Mouse (Mus musculus): ENCODE measurements around the gene C130050O18Rik. TPM values are rescaled to one million over a fixed set of nuclear protein-coding genes. Genes with fewer than 3 reads are reported as not detected.
"Not testable (repeated sequence)": the region's sequence is repeated elsewhere in the genome, so short reads cannot be mapped to it uniquely, and the experiment has no call there.

C130050O18Rik gene
- polyA plus RNA-seq, 1 experiment from 2014 or later, result 0.36 TPM

- H3K4me2 ChIP-seq (ENCODE audit: low read depth), result no peak overlapping the region
- DNase-seq (ENCODE audit: low spot score) (no peak), ATAC-seq (ENCODE audit: insufficient read depth, low FRiP score, low TSS enrichment) (no peak)
- H3K9ac ChIP-seq (ENCODE audit: low read length), result no peak overlapping the region
- WGBS, result 80% methylated on average over 9 of the region's 9 CpGs
- no peak overlapping the region for H3K4me3 ChIP-seq (ENCODE audit: low read depth, low read length)
- no peaks in the 10 kb centered on the region for H3K27me3 ChIP-seq (ENCODE audit: control insufficient read depth, insufficient read depth, low read length)
- H3K4me1 ChIP-seq (ENCODE audit: control insufficient read depth, insufficient read depth, low read length), result peaks cover under 1% of the 10 kb centered on the region; the same call in 1 of the 2 replicates
- H3K27ac ChIP-seq (ENCODE audit: low read depth, low read length), result no peak overlapping the region
- no peaks in the 10 kb centered on the region for H3K36me3 ChIP-seq (ENCODE audit: control insufficient read depth, insufficient read depth, low read length)
- no peaks in the 10 kb centered on the region for H3K9me3 ChIP-seq (ENCODE audit: control insufficient read depth, low read length)
Measured at GRCm38 (mm10) chr5:139383234-139383633, 21.8 kb upstream of the C130050O18Rik start.

GRCm38 (mm10) chr5:139384531-139384930, 20.5 kb upstream of the C130050O18Rik start:
- no peak overlapping the region for H3K9ac ChIP-seq (ENCODE audit: low read length)
- no peak overlapping the region for H3K27ac ChIP-seq (ENCODE audit: low read depth, low read length)
- no peaks in the 10 kb centered on the region for H3K27me3 ChIP-seq (ENCODE audit: control insufficient read depth, insufficient read depth, low read length)
- WGBS, result 79% methylated on average over 10 of the region's 10 CpGs
- H3K36me3 ChIP-seq (ENCODE audit: control insufficient read depth, insufficient read depth, low read length), result no peaks in the 10 kb centered on the region
- H3K4me3 ChIP-seq (ENCODE audit: low read depth, low read length), result no peak overlapping the region
- DNase-seq (ENCODE audit: low spot score), result no peak
- H3K4me1 ChIP-seq (ENCODE audit: control insufficient read depth, insufficient read depth, low read length), result peaks cover 8% of the 10 kb centered on the region; the same call in 1 of the 2 replicates
- ATAC-seq (ENCODE audit: insufficient read depth, low FRiP score, low TSS enrichment), result no peak
- H3K9me3 ChIP-seq (ENCODE audit: control insufficient read depth, low read length), result no peaks in the 10 kb centered on the region
- H3K4me2 ChIP-seq (ENCODE audit: low read depth), result no peak overlapping the region

- no peak overlapping the region for H3K4me3 ChIP-seq (ENCODE audit: low read depth, low read length)
- H3K4me2 ChIP-seq (ENCODE audit: low read depth), result no peak overlapping the region
- DNase-seq (ENCODE audit: low spot score) (no peak), ATAC-seq (ENCODE audit: insufficient read depth, low FRiP score, low TSS enrichment) (no peak)
- no peaks in the 10 kb centered on the region for H3K36me3 ChIP-seq (ENCODE audit: control insufficient read depth, insufficient read depth, low read length)
- no peaks in the 10 kb centered on the region for H3K27me3 ChIP-seq (ENCODE audit: control insufficient read depth, insufficient read depth, low read length)
- H3K4me1 ChIP-seq (ENCODE audit: control insufficient read depth, insufficient read depth, low read length), result peaks cover 12% of the 10 kb centered on the region; the same call in 1 of the 2 replicates
- H3K9me3 ChIP-seq (ENCODE audit: control insufficient read depth, low read length), result no peaks in the 10 kb centered on the region
- H3K9ac ChIP-seq (ENCODE audit: low read length), result no peak overlapping the region
- 94% methylated on average over 5 of the region's 5 CpGs for WGBS
- no peak overlapping the region for H3K27ac ChIP-seq (ENCODE audit: low read depth, low read length)
Measured at GRCm38 (mm10) chr5:139386047-139386446, 19.0 kb upstream of the C130050O18Rik start.

GRCm38 (mm10) chr5:139387329-139388194, 17.5 kb upstream of the C130050O18Rik start:
- no peak overlapping the region for H3K4me3 ChIP-seq (ENCODE audit: low read depth, low read length)
- 71% methylated on average over 10 of the region's 10 CpGs for WGBS
- no peaks in the 10 kb centered on the region for H3K36me3 ChIP-seq (ENCODE audit: control insufficient read depth, insufficient read depth, low read length)
- ATAC-seq (ENCODE audit: insufficient read depth, low FRiP score, low TSS enrichment), result no peak
- DNase-seq (ENCODE audit: low spot score), result no peak
- no peak overlapping the region for H3K9ac ChIP-seq (ENCODE audit: low read length)
- H3K4me1 ChIP-seq (ENCODE audit: control insufficient read depth, insufficient read depth, low read length), result peaks cover 12% of the 10 kb centered on the region; the same call in 1 of the 2 replicates
- H3K27ac ChIP-seq (ENCODE audit: low read depth, low read length), result 0 out of 2 replicates have a peak overlapping the region, but pooled peaks have one; percentile 49
- no peaks in the 10 kb centered on the region for H3K27me3 ChIP-seq (ENCODE audit: control insufficient read depth, insufficient read depth, low read length)
- H3K4me2 ChIP-seq (ENCODE audit: low read depth), result no peak overlapping the region
- H3K9me3 ChIP-seq (ENCODE audit: control insufficient read depth, low read length), result no peaks in the 10 kb centered on the region

DNA sequence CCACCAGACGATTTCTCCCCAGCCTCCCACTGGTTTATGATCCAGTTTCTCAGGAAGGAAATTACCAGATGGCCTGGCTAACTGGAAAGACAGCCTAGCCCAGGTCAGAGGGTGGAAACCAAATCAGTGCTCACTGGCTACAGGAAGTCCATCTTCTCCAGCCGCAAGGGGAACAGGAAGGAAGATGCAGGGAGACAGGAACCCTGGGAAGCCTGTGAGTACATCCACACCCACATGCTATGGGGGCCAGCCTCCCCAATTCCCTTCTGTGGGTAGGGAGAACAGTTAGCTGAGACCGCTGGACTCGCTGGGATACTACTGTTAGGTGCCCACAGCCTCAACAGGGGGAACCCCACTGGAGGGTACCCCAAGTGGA, 16.9 kb upstream of the C130050O18Rik start:
- Histone ChIP-seq H3K36me3 (ENCODE audit: control insufficient read depth, insufficient read depth, low read length) (no peaks in the 10 kb centered on the region), H3K4me1 (ENCODE audit: control insufficient read depth, insufficient read depth, low read length) (peaks cover 12% of the 10 kb centered on the region; the same call in 1 of the 2 replicates), H3K27ac (ENCODE audit: low read depth, low read length) (peak overlapping the region; percentile 20; the same call in 1 of the 2 replicates), H3K4me3 (ENCODE audit: low read depth, low read length) (no peak overlapping the region), H3K27me3 (ENCODE audit: control insufficient read depth, insufficient read depth, low read length) (no peaks in the 10 kb centered on the region), H3K9me3 (ENCODE audit: control insufficient read depth, low read length) (no peaks in the 10 kb centered on the region), H3K4me2 (ENCODE audit: low read depth) (no peak overlapping the region), H3K9ac (ENCODE audit: low read length) (no peak overlapping the region)
- no peak for DNase-seq (ENCODE audit: low spot score)
- WGBS, result 49% methylated on average over 4 of the region's 4 CpGs
- ATAC-seq (ENCODE audit: insufficient read depth, low FRiP score, low TSS enrichment), result no peak

- Histone ChIP-seq H3K9ac (ENCODE audit: low read length) (no peak overlapping the region), H3K9me3 (ENCODE audit: control insufficient read depth, low read length) (no peaks in the 10 kb centered on the region), H3K4me3 (ENCODE audit: low read depth, low read length) (no peak overlapping the region), H3K4me2 (ENCODE audit: low read depth) (no peak overlapping the region), H3K27ac (ENCODE audit: low read depth, low read length) (peak overlapping the region; percentile 51), H3K4me1 (ENCODE audit: control insufficient read depth, insufficient read depth, low read length) (peaks cover 12% of the 10 kb centered on the region; the same call in 1 of the 2 replicates), H3K36me3 (ENCODE audit: control insufficient read depth, insufficient read depth, low read length) (no peaks in the 10 kb centered on the region), H3K27me3 (ENCODE audit: control insufficient read depth, insufficient read depth, low read length) (no peaks in the 10 kb centered on the region)
- DNase-seq (ENCODE audit: low spot score) (no peak), ATAC-seq (ENCODE audit: insufficient read depth, low FRiP score, low TSS enrichment) (no peak)
- WGBS, result 69% methylated on average over 17 of the region's 17 CpGs
Measured at GRCm38 (mm10) chr5:139388694-139389675, 16.1 kb upstream of the C130050O18Rik start.

- 35% methylated on average over 6 of the region's 6 CpGs for WGBS
- Histone ChIP-seq H3K9me3 (ENCODE audit: control insufficient read depth, low read length) (no peaks in the 10 kb centered on the region), H3K4me2 (ENCODE audit: low read depth) (no peak overlapping the region), H3K36me3 (ENCODE audit: control insufficient read depth, insufficient read depth, low read length) (no peaks in the 10 kb centered on the region), H3K9ac (ENCODE audit: low read length) (no peak overlapping the region), H3K27ac (ENCODE audit: low read depth, low read length) (peak overlapping the region; percentile 54; the same call in 1 of the 2 replicates), H3K27me3 (ENCODE audit: control insufficient read depth, insufficient read depth, low read length) (no peaks in the 10 kb centered on the region), H3K4me3 (ENCODE audit: low read depth, low read length) (no peak overlapping the region), H3K4me1 (ENCODE audit: control insufficient read depth, insufficient read depth, low read length) (peaks cover 12% of the 10 kb centered on the region; the same call in 1 of the 2 replicates)
- DNase-seq (ENCODE audit: low spot score) (no peak), ATAC-seq (ENCODE audit: insufficient read depth, low FRiP score, low TSS enrichment) (no peak)
Measured at GRCm38 (mm10) chr5:139389676-139390061, 15.4 kb upstream of the C130050O18Rik start.

DNA sequence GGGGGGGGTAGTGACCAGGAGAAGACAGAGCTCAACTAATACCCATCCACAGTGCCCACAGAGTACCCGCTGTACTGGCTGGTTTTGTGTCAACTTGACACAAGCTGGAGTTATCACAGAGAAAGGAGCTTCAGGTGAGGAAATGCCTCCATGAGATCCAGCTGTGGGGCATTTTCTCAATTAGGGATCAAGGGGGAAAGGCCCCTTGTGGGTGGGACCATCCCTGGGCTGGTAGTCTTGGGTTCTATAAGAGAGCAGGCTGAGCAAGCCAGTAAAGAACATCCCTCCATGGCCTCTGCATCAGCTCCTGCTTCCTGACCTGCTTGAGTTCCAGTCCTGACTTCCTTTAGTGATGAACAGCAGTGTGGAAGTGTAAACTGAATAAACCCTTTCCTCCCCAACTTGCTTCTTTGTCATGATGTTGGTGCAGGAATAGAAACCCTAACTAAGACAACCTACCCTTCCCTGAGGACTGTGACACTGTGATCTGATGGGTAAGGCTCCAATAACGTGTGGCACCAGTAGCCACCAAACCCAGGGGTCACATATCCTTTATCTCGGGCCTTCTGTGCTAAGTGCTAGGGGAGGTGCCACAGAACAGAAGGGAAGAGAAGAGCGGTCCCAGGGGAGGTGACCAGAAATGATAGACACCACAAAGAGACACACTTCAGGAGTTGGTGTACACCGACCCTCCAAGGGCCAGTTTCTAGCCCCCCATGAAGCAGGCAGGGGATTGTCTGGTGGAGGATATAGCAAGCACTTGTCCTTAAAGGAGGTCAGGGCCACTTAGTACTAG, 14.6 kb upstream of the C130050O18Rik start:
- not testable (repeated sequence) for ATAC-seq (ENCODE audit: insufficient read depth, low FRiP score, low TSS enrichment); DNase-seq (ENCODE audit: low spot score); H3K36me3 ChIP-seq (ENCODE audit: control insufficient read depth, insufficient read depth, low read length); H3K4me3 ChIP-seq (ENCODE audit: low read depth, low read length); H3K9me3 ChIP-seq (ENCODE audit: control insufficient read depth, low read length); H3K27me3 ChIP-seq (ENCODE audit: control insufficient read depth, insufficient read depth, low read length); H3K4me2 ChIP-seq (ENCODE audit: low read depth); H3K9ac ChIP-seq (ENCODE audit: low read length)
- Histone ChIP-seq H3K4me1 (ENCODE audit: control insufficient read depth, insufficient read depth, low read length) (peaks cover 12% of the 10 kb centered on the region; the same call in 1 of the 2 replicates), H3K27ac (ENCODE audit: low read depth, low read length) (peak overlapping the region; percentile 54; the same call in 1 of the 2 replicates)
- WGBS, result 72% methylated on average over 5 of the region's 5 CpGs
